Mouse (Mus musculus) heart, adult 8-10 months (tissue): ENCODE results near the gene Wwc1. TPM values are rescaled to one million over a fixed set of nuclear protein-coding genes. Genes with fewer than 3 reads are reported as not detected.
"Not testable (repeated sequence)": the region's sequence is repeated elsewhere in the genome, so short reads cannot be mapped to it uniquely, and the experiment has no call there.

ENCODE experiments used
- DNase-seq: peaks from one replicate; pipeline ENCODE4 v3.0.0; 2022; ENCODE audit warnings: low spot score
- total RNA-seq, 4 experiments: library from RNA; stranded (reverse); gene quantifications; 2 replicates each; pipeline ENCODE4 v1.2.4; 2022

Wwc1 gene
- total RNA-seq, 4 experiments from 2014 or later, result 0.92 to 2.2 (median 1.6) TPM

DNA sequence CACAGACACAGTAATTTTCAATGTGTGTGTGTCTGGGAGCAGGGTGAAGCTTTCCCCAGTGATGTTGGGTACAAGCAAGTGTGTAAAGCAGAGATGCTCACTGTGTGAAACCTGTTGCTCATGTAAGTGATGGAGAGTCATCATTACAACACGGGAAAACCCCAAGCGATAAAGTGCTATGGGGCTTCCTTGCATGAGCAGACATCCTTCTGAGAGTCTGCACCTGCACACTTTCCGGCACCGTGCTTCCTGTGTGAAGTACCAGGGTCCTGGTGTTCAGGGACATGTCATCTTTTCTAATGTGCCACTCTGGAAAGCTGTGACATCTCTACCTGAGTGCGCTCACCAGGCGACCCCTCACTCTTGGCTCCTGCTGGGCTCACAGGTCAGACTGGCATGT, 97.5 kb downstream of the Wwc1 start:
- DNase-seq, result no peak

DNA sequence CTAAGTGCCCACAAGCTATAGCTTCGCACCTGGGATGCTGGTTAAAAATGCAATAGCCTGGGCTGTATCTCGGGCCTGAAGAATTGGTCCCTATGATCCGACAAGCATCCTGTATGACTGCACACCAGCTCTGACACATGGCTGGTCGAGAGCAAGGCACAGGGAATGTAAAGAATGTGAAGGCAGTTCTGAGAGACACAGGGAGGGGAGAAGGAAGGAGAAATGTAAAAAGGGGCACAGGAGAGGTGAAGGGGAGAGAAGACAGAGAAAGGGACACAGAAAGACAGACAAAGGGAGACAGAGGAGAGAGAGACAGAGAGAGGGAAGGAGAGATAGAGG, 101.8 kb downstream of the Wwc1 start:
- DNase-seq, result no peak

DNA sequence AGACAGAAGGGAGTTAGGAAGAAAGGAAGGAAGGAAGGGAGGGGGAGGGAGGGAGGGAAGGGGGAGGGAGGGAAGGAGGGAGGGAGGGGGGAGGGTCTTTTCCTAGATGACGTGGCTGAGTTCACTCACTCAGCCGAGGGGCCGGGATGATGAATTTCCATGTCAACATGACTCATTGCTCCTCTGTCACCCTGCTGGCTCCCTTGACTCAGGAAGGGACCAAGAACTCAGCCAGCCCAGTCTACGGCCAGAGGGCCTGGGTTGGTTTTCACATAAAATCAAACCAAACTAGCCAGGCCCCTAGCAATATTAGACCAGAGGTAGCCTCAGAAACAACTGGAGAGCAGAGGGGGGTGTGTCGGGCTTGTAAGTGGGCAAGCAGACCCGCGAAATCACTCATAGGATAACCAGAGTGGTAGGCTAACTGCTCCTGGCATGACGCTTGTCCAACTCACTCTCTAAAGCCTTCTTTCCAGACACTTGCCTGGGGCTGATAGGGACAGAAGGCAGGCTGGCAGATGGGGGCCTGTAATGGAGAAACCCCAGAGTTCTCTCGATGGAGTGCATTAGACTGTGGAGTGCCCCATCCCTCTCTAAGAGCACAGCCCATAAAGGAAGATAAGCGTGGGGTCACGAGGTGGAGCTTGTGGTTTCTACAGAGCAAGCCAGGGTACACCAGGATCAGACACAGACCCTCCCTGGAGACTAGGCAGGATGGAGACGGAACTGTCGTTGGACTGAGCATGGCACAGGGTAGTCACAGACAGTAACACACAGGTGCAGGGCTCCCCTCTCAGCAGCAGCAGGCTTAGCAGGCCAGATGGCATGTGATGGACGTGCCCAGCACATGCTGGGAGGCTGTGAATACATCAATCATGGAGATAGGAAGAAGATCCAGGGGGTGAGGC, 102.4 kb downstream of the Wwc1 start:
- no peak for DNase-seq

DNA sequence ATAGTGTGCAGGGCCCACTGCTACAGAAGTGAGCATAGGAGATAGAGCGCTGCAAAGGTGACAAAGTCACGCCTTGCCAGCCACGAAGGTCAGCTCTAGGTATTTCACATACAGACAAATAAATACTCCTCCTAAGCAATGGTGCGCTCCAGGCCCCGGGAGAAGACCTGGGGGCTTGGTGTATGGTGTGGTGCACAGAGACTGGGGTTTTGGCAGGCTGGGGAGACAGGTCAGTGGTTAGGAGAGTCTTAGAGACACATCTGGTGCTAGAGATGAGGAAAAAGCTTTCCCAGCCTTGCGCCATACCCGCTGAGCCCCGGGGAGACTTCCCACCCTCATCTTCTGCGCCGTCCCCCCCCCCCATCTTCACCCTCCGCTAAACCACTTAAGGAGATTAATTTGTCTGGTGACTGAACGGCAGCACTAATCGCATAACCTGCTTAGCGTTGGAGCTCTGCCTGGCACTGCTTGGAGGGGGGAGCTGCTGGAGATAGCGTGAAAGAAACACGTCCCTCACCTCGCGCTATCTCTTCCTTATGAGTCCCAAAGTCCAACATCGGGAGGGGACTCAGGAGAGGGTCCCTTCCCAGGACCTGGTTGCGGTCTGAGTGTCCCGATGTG, 106.6 kb downstream of the Wwc1 start:
- DNase-seq, result no peak

DNA sequence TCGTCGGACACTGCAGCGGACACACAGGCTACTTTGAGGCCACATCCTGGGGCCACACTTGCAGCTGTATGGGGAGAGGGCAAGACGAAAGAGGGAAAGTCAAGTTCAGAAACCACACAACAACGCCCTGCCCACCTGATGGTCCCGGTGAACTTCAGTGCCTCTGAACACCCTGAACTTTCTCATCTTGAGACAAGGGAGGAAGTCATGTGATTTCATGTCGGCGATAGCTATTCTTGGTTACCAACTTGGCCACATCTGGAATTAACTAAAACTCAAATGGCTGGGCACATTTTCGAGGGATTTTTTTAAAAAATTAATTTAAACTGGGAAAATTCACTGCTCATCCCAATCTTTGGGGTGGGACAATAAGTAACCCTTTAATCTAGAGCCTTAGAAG, 109.4 kb downstream of the Wwc1 start:
- no peak for DNase-seq

DNA sequence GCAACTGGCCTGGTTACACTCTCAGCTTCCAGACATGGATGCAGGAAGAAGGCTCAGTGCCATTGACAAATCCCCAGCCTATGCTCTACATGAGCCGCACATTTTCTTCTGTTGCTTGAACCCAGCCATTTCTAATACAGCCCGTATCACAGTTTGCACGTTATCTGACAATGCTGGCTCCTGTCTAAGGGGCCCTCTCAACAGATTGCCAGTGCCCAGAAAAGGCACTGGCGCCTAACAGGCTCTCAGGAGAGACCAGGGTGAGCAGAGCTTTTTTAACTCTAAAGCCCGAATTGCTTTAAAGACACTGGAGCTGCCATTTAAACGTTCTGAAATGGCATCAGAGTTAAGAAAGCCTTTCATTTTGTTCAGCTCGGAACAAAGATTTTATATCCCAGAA, 114.2 kb downstream of the Wwc1 start:
- no peak for DNase-seq

DNA sequence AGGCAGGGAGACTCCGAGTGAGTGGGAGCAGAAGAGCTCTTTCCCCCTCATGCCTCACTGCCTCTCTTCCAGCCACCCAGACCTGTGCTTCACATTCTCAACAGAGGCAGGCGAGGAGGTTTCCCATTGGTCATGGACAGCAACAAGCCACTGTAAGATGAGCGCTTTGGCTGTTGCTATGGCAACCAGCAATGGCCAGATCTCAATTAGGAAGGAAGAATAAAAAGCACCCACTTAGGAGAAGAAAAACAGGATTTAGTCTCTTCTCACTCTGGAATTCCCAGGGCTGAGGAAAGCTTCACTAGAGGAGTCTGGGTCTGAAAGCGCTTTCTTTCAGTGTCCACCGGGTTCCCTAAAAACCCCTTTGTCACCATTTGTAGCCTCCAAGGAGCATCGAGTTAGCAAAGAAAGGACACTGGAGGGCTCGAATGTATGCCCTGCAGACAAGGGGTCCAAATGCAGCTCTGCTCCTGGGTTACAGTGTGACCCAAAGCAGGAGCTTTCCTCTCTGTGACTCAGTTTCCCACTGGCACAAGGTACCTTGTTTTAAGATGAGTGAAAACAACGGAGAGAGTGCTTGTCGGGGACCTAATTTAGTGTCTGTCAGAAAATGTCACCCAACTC, 115.2 kb downstream of the Wwc1 start:
- DNase-seq, result no peak

DNA sequence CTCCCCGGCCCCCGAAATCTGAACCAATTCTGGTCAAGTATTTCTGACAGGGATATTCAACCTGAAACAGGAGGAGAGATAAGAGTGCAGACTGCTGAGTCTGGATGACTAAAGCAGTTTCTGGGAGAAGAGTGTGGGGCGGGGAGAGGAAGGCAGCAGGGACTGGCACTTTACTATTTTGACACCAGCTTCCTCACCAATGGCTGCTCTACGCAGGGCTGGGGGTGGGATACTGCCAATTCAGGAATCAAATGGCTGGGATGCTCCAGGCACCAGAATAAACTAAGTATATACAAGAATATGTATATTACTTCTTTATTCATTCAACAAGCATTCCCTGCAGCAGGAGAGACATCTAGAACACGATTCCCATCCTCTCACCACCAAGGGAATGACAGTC, 116.7 kb downstream of the Wwc1 start:
- no peak for DNase-seq

DNA sequence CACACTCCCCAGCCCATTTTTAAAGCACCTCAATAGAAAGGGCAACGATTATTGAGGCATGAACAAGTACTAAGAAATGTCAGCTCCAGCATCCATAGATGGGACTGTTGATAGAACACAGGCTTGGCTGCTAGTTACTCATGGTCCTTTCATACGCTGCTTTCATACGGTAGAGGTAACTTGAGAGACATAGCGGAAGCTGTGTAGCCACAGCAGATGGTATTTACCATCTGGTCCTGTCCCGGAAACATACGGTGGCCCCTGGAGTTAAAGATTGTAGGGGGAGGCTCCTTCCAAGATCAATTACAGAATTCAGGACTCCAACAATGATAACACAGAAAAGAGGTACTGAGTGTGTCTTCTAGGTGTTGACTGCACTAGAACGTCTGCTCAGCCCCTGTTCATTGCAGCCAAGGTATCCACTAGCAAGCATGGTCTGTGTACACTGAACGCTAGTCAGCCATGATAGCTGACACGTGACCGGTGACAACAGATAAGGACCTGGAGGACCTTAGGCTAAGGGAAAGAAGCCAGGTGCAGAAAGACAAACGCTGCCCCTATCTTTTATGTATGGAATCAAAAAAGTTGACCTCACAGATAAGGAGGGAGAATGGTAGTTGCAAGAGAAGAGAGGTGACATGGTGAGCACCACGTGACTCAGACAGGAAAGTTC, 122.8 kb downstream of the Wwc1 start:
- no peak for DNase-seq

DNA sequence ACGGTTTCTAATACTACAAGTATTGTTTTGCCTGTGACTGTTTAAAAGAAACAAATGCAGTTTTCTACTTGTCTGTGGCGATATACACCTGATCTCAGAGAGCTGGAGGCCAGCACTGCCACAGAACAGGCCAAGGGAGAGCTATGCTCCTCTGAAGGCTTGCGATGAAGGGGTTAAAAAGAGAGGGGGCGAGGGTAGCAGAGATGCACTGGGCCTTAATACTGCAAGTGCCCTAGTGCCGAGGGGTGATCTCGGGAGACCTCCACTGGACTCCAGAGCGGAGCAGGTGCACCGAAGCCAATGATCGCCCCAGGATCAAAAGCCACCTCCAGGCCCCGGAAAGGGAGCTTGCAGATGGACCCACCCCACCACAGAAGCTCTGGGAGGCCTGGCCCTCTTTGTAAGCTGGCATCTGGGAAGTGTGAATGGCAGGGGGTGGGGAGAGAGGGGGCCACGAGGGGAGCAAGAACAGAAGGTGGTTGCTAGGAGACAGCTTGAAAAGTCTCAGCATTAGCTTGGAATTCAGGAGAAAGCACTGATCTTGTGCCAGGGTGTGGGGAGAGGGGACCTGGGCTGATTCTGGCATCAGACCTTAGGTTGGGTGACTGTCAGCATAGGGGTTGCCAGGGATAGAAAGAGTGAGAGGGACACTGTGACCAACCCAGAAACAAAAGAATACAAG, 123.8 kb downstream of the Wwc1 start:
- no peak for DNase-seq

DNA sequence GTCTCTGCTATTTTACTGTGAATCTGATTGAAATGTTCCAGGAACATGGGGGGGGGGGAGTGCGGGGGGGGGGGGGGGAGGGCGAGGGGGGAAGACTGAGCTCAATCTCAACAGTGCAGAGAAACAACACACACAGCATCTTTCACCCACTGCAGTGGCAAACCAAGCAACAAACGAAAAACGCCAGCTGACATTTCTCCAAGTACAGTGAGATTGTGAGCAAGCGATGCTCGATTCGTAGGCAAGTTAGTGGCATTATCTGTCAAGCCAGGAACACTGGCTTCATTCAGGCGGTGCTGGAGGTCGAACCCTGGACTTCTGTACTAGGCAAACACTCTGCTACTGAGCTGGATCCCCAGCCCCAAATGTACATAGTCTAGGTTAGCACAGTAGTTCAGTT, 124.8 kb downstream of the Wwc1 start:
- DNase-seq, result no peak

DNA sequence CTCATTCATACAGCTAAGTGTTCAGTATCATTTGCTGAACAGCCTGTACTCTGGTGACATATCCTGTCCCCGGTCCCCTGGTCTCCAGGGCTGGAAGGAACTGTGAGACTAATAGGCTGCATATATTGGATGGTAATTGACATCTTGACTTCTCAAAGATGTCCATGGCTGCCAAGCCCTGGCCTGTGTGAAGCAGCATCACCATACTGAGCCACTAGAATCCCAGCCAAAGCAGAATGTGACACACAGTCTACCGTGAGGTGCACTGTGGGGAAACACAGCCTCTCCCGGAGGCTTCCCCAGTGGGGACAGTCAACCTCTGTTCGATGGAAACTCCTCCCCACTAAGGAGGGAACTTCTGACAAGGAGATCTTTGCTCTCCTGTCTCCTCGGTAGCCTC, 125.4 kb downstream of the Wwc1 start:
- no peak for DNase-seq

DNA sequence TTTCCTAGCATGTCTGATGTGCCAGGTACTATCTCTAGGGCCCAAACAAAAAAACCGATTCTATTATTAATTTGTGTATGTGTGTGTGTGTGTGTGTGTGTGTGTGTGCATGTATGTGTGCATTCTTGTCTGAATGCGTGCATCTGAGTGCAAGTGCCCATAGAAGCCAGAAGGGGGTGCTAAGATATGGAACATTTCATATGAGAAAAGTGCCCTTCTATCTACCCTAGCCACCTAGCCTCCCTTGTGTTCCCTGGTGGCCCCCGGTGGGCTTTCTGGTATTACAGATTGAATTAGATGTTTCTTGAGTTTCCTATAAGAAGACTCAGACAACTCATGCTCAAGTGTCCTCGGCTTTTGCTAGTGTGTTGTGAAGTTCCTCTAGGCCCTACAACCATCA, 126.7 kb downstream of the Wwc1 start:
- no peak for DNase-seq

DNA sequence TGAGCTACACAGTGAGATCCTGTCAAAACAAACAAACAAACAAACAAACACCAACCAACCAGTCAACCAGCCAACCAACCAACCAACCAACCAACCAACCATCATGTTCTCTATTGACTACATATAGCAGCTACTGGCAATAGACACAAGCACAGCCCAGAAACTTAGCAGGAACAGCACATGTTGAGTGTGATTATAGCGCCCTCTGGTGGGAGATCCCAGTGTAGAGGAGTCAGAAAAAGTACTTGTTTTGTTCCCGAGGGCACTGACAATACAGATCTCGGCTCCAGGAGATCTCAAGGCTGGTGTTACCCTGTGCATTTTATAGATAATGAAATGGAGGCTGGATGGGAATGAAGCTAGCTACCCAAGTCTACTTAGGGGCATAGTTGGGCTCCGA, 127.6 kb downstream of the Wwc1 start:
- DNase-seq, result no peak

DNA sequence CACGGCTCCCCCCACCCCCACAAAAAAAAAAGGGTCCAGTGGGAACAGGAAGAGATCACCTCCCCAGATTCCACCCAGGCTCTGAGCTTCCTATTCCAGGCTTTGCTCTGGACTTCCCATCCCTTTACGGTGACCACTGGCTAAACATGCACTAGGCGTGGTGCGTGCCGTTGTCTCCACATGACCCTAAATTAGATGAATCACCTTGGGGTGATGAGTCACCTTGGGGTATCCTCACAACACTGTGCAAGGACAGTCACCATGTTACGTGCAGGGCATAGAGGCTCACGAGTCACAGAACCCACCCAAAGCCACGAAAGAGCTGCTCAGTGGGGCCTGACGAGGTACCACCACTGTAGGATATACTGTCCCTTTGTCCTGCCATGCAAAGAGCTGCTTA, 136.0 kb downstream of the Wwc1 start:
- no peak for DNase-seq

DNA sequence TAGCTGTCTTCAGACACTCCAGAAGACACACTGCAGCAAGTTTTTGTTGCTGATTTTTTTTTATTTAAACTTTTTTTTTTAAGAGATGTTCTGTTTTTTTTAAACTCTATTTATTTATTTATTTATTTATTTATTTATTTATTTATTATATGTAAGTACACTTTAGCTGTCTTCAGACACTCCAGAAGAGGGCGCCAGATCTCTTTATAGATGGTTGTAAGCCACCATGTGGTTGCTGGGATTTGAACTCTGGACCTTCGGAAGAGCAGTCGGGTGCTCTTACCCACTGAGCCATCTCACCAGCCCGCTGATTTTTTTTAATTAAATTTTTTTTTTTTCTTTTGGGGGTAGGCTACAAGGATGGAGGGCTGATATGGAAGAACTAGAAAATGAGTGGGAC, 137.8 kb downstream of the Wwc1 start:
- DNase-seq, result not testable (repeated sequence)

DNA sequence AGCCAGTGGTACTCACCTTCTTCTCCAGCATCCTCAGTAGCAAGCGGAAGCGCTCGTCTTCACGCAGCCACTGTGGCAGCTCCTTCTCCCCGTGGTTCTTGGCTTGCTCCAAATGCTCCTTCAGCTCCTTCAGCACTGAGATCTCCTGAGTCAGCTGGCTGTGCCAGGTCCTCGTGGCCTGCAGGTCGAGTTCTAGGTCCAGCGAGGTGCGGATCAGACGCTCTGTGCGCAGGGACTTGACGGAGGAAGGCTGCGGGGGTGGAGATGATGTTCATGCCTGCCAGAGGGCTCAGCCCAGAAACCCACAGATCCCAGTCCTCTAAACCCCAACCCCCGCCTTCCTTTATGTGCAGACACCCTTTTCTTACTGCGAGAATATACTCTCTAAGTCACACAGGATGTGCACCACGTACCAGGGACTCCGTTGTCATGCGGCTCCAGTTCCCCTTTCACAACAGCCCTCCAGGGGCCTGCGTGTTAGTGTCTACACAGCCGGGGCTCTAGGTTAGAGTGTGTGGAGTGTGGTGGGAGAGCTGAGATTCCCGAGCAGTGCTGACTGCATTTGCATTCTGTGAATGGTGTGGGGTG, 138.5 kb downstream of the Wwc1 start:
- DNase-seq, result no peak

DNA sequence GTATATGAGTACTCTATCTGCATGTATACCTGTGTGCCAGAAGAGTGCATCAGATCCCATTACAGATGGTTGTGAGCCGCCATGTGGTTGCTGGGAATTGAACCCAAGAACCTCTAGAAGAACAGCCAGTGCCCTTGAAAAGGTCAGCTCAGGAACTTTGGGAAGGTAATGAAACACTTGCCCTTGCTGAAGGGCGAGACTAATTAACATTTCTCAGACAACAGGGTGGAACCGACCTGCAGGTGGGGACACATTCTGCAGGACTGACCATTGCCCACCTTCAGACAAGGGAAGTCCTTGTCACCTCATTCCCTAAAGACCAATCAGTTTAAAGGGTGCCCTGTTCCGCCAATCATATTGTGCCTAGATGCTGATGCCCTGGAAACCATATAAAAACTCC, 139.5 kb downstream of the Wwc1 start:
- DNase-seq, result not testable (repeated sequence)

DNA sequence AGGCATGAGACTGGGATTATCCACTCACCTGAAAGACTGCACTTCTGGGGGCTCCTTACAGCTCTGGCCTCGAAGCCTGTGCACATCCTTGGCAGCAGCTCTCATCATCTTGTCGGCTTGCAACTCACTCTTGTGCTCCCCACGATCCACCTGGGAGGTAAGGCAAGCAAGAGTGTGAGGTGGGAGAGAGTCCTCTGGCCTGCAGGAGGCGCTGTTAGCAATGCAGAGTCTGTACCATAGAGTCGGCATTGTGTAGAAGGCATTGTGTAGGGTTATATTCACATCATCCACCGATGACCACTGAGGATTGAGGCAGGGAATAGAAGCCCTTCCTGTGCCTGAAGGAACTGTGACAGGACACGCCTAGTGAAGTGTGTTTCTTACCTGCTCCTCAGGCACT, 140.0 kb downstream of the Wwc1 start:
- no peak for DNase-seq

DNA sequence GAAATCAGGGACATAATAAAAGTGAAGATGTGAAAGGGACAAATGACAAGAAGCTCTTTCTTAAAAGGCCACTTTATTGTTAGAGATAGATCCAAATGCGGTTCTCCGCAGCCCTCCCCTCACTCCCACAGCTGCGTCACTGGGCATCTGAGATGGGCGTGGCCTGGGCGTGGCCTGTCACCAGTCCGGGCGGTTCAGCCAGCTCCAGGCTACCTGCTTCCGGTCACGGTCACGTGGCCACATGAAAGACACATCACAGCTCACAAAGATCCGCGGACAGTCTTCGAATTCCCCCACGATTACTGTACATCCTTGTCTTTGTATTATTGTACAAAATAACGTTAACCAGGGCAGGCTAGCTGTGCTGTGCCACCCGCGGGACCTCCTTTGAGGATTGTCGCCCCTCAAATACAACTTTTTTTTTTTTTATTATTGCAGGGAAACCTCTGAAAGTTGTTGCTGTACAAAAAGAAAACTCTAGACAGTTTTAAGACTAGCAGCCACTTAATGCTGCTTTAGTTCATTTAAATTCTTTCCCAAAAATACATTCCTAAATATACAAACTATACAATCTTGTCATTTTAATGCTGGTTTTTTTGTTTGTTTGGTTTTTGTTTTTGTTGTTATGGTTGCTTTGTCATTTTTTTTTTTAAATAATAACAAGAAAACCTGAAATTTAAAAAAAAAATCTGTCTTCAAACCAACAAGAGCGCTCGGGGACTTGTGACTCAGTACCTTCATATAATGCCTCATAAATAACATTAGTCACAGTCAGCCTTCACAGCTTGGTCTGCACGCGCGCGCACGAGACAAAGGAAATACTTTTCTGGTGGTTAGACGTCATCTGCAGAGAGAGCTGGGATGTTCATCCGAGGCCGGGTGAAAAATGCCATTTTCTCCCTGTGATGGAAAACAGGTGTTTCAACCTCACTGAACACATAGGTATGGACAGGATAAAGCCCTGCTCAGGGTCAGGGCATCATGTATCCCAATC, 141.7 kb downstream of the Wwc1 start:
- DNase-seq, result peak; percentile 89
